Mouse (Mus musculus) embryonic facial prominence, embryonic 11.5 days (tissue): ENCODE measurements around the gene Noc2l. TPM values are rescaled to one million over a fixed set of nuclear protein-coding genes. Genes with fewer than 3 reads are reported as not detected.

Experiments used
- ATAC-seq: fragments of 200-750 bp; cut with Nextera tagmentation; replicated peaks from 2 replicates; pipeline ENCODE4 v1.8.0; 2017; ENCODE audit warnings: low read depth; ENCODE audit not compliant: insufficient number of reproducible peaks, low FRiP score, low TSS enrichment
- DNase-seq: peaks from one replicate; pipeline ENCODE4 v3.0.0-alpha.2; 2015; ENCODE audit warnings: low spot score
- H3K27ac ChIP-seq: fragments of 300-500 bp; sonication (generic); replicated peaks from 2 replicates; pipeline ENCODE4 v1.5.1; 2014; ENCODE audit warnings: mild to moderate bottlenecking, low read depth, low read length, control low read depth
- H3K27me3 ChIP-seq: fragments of 300-500 bp; sonication (generic); 2 replicates; pipeline ENCODE4 v1.6.1; 2014; ENCODE audit warnings: mild to moderate bottlenecking, low read length, moderate library complexity, mixed read lengths; ENCODE audit not compliant: control insufficient read depth, insufficient read depth
- H3K36me3 ChIP-seq: fragments of 300-500 bp; sonication (generic); replicated peaks from 2 replicates; pipeline ENCODE4 v1.6.1; 2014; ENCODE audit warnings: low read depth, mild to moderate bottlenecking, low read length, moderate library complexity, mixed read lengths; ENCODE audit not compliant: control insufficient read depth, insufficient read depth
- H3K4me1 ChIP-seq: fragments of 300-500 bp; sonication (generic); 2 replicates; pipeline ENCODE4 v1.6.1; 2014; ENCODE audit warnings: low read length, mixed read lengths; ENCODE audit not compliant: control insufficient read depth, insufficient read depth
- H3K4me2 ChIP-seq: fragments of 300-500 bp; sonication (generic); 2 replicates; pipeline ENCODE4 v1.6.1; 2014; ENCODE audit warnings: low read depth, mild to moderate bottlenecking, control low read depth, low read length, moderate library complexity
- H3K4me3 ChIP-seq: fragments of 300-500 bp; sonication (generic); 2 replicates; pipeline ENCODE4 v1.5.1; 2014; ENCODE audit warnings: low read depth, low read length, control low read depth
- H3K9ac ChIP-seq: fragments of 300-500 bp; sonication (generic); replicated peaks from 2 replicates; pipeline ENCODE4 v1.6.1; 2014; ENCODE audit warnings: mild to moderate bottlenecking, control low read depth, low read length
- H3K9me3 ChIP-seq: fragments of 300-500 bp; sonication (generic); replicated peaks from 2 replicates; pipeline ENCODE4 v1.6.1; 2016; ENCODE audit warnings: mild to moderate bottlenecking, low read length, inconsistent platforms, mixed read lengths; ENCODE audit not compliant: control insufficient read depth
- WGBS: fragments of 180-500 bp; shearing (Covaris S2); extraction: QIAGEN DNeasy Blood & Tissue Kit; methylation state at CpG from one replicate; pipeline ENCODE4 v1.1.7; 2014; 5-methylcytosine and 5-hydroxymethylcytosine counted together
- polyA plus RNA-seq: library from polyadenylated mRNA; unstranded; fragments of >200 nt; fragmentation: Nextera tagmentation; extraction: Ambion mirVana; gene quantifications from 2 replicates; pipeline ENCODE4 v1.2.1, GENCODE M21; 2014

Gene Noc2l
- polyA plus RNA-seq, 1 experiment from 2014 or later = 76.9 TPM

DNA sequence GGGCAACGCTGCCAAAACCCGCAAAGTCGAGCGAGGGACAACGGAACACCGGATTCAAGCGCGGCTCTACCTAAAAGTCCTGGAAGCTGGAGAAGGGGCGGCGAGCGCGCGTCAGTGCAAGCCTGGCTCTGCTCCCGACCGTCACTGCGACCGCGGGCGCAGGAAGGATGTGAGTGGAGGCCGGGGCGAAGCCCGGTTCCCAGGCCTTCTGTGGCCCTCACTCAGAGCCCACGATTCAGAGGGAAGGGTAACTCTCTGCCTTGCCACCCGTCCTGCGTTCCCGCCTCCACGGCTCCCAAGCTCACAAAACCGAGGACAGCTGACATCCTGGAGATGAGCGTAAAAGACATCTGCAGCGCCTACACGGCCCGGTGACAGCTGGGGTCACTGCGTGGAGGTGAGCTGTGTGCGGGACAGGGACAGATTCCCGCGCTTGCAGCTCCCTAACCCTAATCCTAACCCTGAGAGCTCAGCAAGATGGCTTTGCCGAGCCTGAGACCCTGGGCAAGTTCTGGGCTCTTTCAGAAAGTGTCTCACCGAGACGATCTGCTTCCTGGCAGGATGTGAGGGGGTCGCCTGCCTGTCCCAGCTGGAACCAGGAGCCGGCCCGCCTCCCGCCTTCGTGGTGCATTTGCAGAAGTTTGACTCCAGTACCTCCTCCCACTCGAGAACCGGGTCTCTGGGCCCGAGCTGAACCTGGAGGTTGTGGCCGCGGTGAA is 32.2 kb upstream of the Noc2l start:
- 1% methylated on average over 49 of the region's 49 CpGs for WGBS
- ATAC-seq = 0 out of 2 replicates have a peak, but pooled peaks have one; percentile 5
- H3K4me2 ChIP-seq = peak overlapping the region; percentile 88

GRCm38 (mm10) chr4:156208872-156209271 is 26.9 kb upstream of the Noc2l start:
- Histone ChIP-seq H3K4me1 (no peaks in the 10 kb centered on the region; the same call in 1 of the 2 replicates), H3K36me3 (no peaks in the 10 kb centered on the region), H3K9ac (no peak overlapping the region), H3K27ac (no peak overlapping the region), H3K4me2 (no peak overlapping the region), H3K4me3 (no peak overlapping the region), H3K27me3 (peaks cover 4% of the 10 kb centered on the region; the same call in 1 of the 2 replicates), H3K9me3 (no peaks in the 10 kb centered on the region)
- no peak for DNase-seq
- WGBS = 89% methylated on average over 4 of the region's 4 CpGs
- ATAC-seq = no peak

More for the DNA sequence above, 32.2 kb upstream of the Noc2l start:
- Histone ChIP-seq H3K27me3 (peaks cover 9% of the 10 kb centered on the region; the same call in 1 of the 2 replicates), H3K4me1 (no peaks in the 10 kb centered on the region; the same call in none of the 2 replicates), H3K4me3 (peak overlapping the region; percentile 40), H3K27ac (no peak overlapping the region), H3K36me3 (no peaks in the 10 kb centered on the region), H3K9ac (peak overlapping the region; percentile 40), H3K9me3 (no peaks in the 10 kb centered on the region)
- peak; percentile 48 for DNase-seq

DNA sequence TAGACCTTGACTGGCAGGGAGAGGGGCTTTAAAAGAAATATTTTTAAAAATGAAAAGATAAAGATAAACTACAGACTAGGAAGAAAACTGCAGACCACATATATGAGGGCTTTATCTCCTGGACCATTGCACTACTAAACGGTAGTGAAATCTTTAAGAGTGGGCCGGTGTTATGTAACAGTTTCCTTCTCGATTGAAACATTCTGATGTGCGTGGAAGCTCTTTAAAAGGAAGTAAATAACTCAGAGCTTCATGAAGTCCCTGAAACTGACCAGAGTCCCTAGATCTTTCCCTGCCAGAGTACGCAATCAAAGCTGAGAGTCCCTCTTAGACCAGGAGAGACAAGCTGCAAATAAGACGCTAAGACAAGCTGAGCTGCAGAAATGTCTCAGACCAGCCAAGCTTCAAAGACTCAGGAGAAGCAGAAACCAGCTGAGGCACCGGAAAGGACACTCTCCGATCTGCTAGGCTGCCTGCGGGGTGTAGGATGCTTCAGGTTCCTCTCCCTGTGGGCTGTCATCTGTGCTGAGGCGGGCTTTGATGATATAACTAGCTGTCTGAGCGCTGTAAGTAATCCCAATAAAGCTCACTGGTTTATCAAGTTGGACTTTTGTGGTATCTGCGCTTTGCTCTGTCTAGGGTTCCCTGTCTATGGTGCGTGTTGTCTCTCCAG is 25.7 kb upstream of the Noc2l start:
- Histone ChIP-seq H3K27me3 (no peaks in the 10 kb centered on the region), H3K27ac (no peak overlapping the region), H3K9me3 (no peaks in the 10 kb centered on the region), H3K4me3 (no peak overlapping the region), H3K4me2 (no peak overlapping the region), H3K9ac (no peak overlapping the region), H3K36me3 (no peaks in the 10 kb centered on the region), H3K4me1 (no peaks in the 10 kb centered on the region)
- DNase-seq (no peak), ATAC-seq (no peak)
- 71% methylated on average over 13 of the region's 13 CpGs for WGBS

GRCm38 (mm10) chr4:156213134-156213533 is 22.7 kb upstream of the Noc2l start:
- ATAC-seq = no peak
- H3K9me3 ChIP-seq = no peaks in the 10 kb centered on the region
- H3K4me3 ChIP-seq = no peak overlapping the region
- DNase-seq = no peak
- H3K36me3 ChIP-seq = no peaks in the 10 kb centered on the region
- H3K27me3 ChIP-seq = no peaks in the 10 kb centered on the region
- H3K4me2 ChIP-seq = no peak overlapping the region
- no peak overlapping the region for H3K9ac ChIP-seq
- no peaks in the 10 kb centered on the region for H3K4me1 ChIP-seq
- WGBS = 95% methylated on average over 13 of the region's 13 CpGs
- no peak overlapping the region for H3K27ac ChIP-seq

DNA sequence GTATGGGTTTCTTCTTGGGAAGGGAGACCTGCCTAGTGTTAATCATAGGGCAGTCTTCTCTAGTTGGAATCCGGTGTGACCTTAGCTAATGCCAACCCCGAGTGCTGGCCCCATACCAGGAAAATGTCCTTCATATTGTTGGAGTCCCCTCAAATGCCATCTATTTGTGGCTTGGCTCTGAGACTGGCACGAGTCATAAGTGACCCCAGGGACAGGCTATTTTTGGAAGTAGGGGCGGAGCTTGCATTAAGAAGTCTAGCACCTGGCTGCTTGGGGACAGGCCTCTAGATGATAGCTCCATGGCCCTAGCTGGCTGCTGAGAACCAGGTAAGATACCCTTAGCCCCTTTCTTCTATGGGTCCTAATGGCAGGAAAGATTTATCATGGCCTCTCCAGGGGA is 20.2 kb upstream of the Noc2l start, which contains the start of gene Perm1:
Perm1 (plus strand) TSS at position 220 of the 400 bp plus-strand sequence.
- H3K9me3 ChIP-seq = no peaks in the 10 kb centered on the region
- H3K4me2 ChIP-seq = no peak within 1 kb of the TSS
- H3K27ac ChIP-seq = no peak within 1 kb of the TSS
- H3K9ac ChIP-seq = no peak within 1 kb of the TSS
- no peaks in the 10 kb centered on the region for H3K4me1 ChIP-seq
- no peak for DNase-seq
- no peak for ATAC-seq
- H3K4me3 ChIP-seq = no peak within 1 kb of the TSS
- H3K27me3 ChIP-seq = no peaks in the 10 kb centered on the region
- WGBS = 84% methylated on average over 4 of the region's 4 CpGs
- no peaks in the 10 kb centered on the region for H3K36me3 ChIP-seq

DNA sequence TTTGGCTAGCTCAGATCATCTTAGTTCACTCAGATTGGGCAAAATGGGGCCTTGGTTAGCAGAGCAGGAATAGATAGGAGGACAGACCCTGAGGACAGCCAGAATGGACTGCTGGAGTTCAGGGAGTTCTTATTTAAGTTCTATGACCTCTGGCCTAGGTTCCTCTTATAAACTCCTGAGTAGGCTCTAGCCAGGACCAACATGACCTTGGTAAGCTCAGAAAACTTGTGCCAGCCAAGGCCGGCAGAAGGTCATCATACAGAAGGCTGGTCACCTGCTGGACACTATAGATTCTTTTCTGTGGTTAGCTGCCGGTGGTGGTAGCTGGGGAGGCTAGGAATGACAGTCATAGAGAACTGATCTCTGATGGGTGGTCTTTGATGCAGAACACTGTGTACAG is 19.6 kb upstream of the Noc2l start:
- H3K9me3 ChIP-seq = no peaks in the 10 kb centered on the region
- DNase-seq = no peak
- H3K4me2 ChIP-seq = no peak overlapping the region
- ATAC-seq = no peak
- H3K36me3 ChIP-seq = no peaks in the 10 kb centered on the region
- WGBS = 87% methylated on average over 2 of the region's 2 CpGs
- no peaks in the 10 kb centered on the region for H3K4me1 ChIP-seq
- H3K9ac ChIP-seq = no peak overlapping the region
- H3K4me3 ChIP-seq = no peak overlapping the region
- H3K27ac ChIP-seq = no peak overlapping the region
- no peaks in the 10 kb centered on the region for H3K27me3 ChIP-seq

GRCm38 (mm10) chr4:156217022-156217669 is 18.7 kb upstream of the Noc2l start:
- Histone ChIP-seq H3K36me3 (no peaks in the 10 kb centered on the region), H3K27me3 (no peaks in the 10 kb centered on the region), H3K4me1 (no peaks in the 10 kb centered on the region), H3K27ac (no peak overlapping the region), H3K4me3 (no peak overlapping the region), H3K9ac (no peak overlapping the region), H3K9me3 (no peaks in the 10 kb centered on the region), H3K4me2 (no peak overlapping the region)
- DNase-seq (no peak), ATAC-seq (no peak; the same call in 1 of the 2 replicates)
- 82% methylated on average over 16 of the region's 16 CpGs for WGBS

DNA sequence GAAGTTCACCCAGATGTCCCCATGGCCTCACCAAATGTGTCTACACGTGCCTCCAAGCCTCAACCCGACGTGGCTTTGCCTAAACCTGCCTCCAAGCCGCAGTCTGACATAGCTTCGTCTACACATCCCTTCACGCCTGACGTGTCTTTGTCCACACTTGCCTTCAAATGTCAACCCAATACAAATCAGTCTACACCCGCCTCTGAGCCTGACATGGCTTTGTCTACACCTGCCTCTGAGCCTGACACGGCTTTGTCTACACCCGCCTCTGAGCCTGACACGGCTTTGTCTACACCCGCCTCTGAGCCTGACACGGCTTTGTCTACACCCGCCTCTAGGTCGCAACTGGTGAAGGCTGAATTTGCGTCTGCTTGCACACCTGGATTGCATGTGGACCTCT is 18.0 kb upstream of the Noc2l start:
- no peak for DNase-seq
- Histone ChIP-seq H3K4me2 (no peak overlapping the region), H3K9me3 (no peaks in the 10 kb centered on the region), H3K36me3 (no peaks in the 10 kb centered on the region), H3K4me3 (no peak overlapping the region), H3K9ac (no peak overlapping the region), H3K4me1 (no peaks in the 10 kb centered on the region), H3K27ac (no peak overlapping the region), H3K27me3 (no peaks in the 10 kb centered on the region)
- WGBS = 81% methylated on average over 16 of the region's 16 CpGs
- no peak for ATAC-seq
